In genomic region chr16:74664337-74664736, GRCm38 (mm10) we compare ENCODE assay signal across 17 mouse cellular contexts.
"Had no signal": no experiment of that assay in that cellular context is flagged by ENCODE, and none has a peak within 500 bp of the region (broad histone marks: within the 10 kb centered on the region; RNA-seq: fewer than 3 reads in every experiment).

No protein-coding gene starts in this region.

- H3K4me2 ChIP-seq: neural tube, embryonic 12.5 days; neural tube, embryonic 13.5 days; neural tube, embryonic 15.5 days; stomach, embryonic 15.5 days had no signal

- H3K4me3 ChIP-seq: neural tube, embryonic 12.5 days; neural tube, embryonic 13.5 days; neural tube, embryonic 15.5 days; stomach, embryonic 15.5 days had no signal

- H3K27ac ChIP-seq: neural tube, embryonic 12.5 days; neural tube, embryonic 13.5 days; neural tube, embryonic 15.5 days; stomach, embryonic 15.5 days; stomach, postnatal 0 days had no signal

- DNase-seq: retina, postnatal 1 day; right cerebral cortex, adult 18-20 months; right cerebral cortex, postnatal 14 days; right cerebral cortex, postnatal 25 days; right cerebral cortex, postnatal 4 days; spleen, adult 18-20 months; thymus, adult 18-20 months; thymus, adult 2 months; thymus, postnatal 14 days; thymus, postnatal 25 days; thymus, postnatal 36 days; thymus, postnatal 4 days had no signal

- H3K9me3 ChIP-seq: neural tube, embryonic 12.5 days; neural tube, embryonic 13.5 days; neural tube, embryonic 15.5 days; stomach, embryonic 15.5 days had no signal

- H3K36me3 ChIP-seq: neural tube, embryonic 12.5 days; neural tube, embryonic 13.5 days; neural tube, embryonic 15.5 days; stomach, embryonic 15.5 days had no signal

- H3K27me3 ChIP-seq: neural tube, embryonic 12.5 days; neural tube, embryonic 13.5 days; neural tube, embryonic 15.5 days; stomach, embryonic 15.5 days had no signal

- H3K9ac ChIP-seq: neural tube, embryonic 12.5 days; neural tube, embryonic 13.5 days; neural tube, embryonic 15.5 days; stomach, embryonic 15.5 days had no signal

- H3K4me1 ChIP-seq: neural tube, embryonic 12.5 days; neural tube, embryonic 13.5 days; neural tube, embryonic 15.5 days; stomach, embryonic 15.5 days had no signal
